Mouse (Mus musculus) adrenal gland, postnatal 4 days (tissue): Measurements from ENCODE around the gene Bahd1. TPM values are rescaled to one million over a fixed set of nuclear protein-coding genes. Genes with fewer than 3 reads are reported as not detected.
A peak's percentile ranks its signal among the peaks of the same experiment; 100 is the strongest.

Experiments used
- DNase-seq, 2 experiments: peaks; one replicate each; pipeline ENCODE4 v3.0.0; 2021 to 2022; ENCODE audit warnings: low spot score in 2 of 2, mixed read lengths in 2 of 2
- total RNA-seq, 2 experiments: library from RNA; stranded (reverse); gene quantifications; 2 replicates each; pipeline ENCODE4 v1.2.3; 2021

The Bahd1 gene
- total RNA-seq, 2 experiments from 2014 or later = 51.5 to 54.1 TPM

DNA sequence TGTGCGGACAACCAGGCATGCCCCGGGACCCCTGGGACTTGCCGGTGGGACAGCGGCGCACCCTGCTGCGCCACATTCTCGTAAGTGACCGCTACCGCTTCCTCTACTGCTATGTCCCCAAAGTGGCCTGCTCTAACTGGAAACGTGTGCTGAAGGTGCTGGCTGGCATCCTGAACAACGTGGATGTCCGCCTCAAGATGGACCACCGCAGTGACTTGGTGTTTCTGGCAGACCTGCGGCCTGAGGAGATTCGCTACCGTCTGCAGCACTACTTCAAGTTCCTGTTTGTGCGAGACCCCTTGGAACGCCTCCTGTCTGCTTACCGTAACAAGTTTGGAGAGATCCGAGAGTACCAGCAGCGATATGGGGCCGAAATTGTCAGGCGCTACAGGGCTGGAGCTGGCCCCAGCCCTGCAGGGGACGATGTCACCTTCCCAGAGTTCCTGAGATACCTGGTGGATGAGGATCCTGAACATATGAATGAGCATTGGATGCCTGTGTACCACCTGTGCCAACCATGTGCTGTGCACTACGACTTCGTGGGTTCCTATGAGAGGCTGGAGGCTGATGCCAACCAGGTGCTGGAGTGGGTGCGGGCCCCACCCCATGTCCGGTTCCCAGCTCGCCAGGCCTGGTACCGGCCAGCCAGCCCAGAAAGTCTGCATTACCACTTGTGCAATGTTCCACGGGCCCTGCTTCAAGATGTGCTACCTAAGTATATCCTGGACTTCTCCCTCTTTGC lies 27.0 kb downstream of the Bahd1 start:
- DNase-seq = no peak

DNA sequence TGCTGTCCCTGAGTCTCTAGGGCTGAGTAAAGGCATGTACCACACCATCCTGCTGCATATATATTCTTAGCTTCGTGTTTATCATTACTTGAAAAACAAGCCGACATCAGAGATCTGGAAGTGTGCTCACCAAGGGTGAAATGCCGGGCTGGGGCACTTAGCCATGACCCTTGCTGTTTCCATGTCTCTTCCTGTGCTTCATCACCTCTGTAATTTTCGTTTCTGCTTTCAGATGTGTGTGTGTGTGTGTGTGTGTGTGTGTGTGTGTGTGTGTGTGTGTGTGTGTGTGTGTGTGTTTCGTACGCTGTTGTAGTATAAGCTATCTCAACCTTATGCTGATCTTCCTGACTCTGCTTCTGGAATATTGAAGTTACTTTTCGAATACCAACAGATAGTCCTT lies 41.2 kb downstream of the Bahd1 start:
- DNase-seq = no peak

DNA sequence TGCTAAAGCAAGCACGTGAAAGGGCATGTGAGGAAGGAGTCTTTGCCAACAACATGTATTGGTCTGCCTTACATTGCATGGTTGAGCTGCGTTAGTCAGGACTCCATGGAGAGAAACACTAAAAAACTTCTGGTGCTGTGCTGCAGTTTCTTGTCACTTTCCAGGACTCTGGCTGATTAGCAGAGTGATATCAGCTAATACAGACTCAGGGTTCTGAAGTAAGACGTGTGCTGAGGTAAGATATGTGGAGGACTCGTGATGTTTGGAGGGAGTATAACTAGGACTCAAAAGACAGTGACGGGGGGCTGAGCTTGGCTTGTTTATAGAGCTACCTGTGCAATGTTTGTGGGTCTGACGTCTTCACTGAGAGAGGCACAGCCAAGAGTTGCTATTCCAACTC lies 43.1 kb downstream of the Bahd1 start:
- no peak for DNase-seq

GRCm38 (mm10) chr2:118948818-118949217 lies 48.6 kb downstream of the Bahd1 start:
- DNase-seq = no peak

DNA sequence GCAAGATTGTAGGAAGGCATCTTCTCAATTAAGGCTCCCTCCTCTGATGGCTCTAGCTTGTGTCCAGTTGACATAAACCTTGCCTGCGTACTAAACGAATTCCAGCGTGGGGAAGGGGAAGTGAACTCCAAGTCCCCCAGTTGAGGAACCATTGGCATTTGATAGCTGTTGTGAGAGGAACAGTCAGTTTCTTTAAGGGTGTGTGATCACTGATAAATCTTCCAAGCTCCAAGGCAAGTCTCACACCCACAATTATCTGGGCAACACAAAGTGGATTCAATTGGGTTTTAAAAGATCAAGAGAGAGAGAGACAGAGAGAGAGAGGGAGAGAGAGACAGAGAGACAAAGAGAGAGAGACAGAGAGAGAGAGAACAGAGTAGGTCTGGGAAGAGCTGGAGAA lies 49.5 kb downstream of the Bahd1 start:
- DNase-seq = no peak

DNA sequence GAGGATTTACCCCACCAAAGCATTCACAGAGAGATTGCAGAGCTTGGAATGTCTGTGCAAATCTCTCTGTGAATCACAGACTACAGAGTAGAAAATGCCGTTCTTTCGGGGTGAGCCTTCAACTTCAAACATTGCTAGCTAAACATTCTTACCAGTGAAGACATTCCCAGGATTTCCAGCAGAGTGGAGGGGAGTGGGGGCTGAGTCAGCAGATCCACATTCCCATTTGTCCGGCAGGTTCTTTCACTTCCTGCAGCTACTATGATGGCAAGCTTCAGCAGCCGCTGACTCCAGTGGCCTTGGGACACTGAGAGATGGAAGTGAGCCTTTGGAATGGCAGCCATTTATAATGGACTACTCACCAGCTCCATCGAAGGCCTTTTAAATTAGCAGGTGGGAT lies 56.3 kb downstream of the Bahd1 start:
- no peak for DNase-seq

DNA sequence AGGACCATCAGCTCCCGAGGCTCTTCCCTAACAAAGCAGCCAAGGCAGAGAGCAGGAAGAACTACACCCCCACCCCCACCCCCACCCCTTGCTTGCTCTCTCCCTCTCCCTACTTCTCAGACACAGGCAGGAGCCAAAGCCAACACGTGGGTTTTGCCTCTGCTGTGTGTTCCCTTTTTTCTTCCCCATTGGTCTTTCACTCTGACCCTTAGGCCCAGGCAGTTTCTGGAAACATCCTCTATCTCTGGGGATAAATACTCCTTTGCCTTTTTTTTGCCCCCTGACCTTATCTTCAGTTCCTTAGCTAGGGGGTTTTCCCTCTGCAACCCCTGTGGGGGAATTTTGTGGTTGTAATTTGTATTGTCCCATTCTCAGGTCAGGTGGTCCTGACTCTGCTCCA lies 59.5 kb downstream of the Bahd1 start:
- no peak for DNase-seq

DNA sequence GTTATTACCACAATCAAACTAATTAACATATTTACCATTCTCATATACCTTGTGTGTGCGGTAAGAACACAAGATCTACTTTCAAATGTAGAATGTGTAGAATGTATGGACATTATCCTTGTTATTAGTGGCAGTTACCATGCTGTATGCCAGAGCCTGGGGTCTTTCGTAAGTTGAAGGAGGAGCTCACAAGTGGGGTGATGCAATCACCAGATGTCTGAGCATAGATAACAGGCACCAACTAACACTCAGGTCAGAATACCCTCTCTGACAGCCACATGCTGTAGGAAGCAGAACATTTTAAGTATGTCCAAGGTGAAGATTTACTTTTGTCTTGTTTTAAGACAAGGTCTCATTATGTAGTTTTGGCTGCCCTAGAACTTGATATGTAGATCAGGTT lies 60.2 kb downstream of the Bahd1 start:
- no peak for DNase-seq

GRCm38 (mm10) chr2:118961546-118961945 lies 61.4 kb downstream of the Bahd1 start:
- DNase-seq = peak in 1 of 2 experiments; percentile 22

GRCm38 (mm10) chr2:118963007-118963675 lies 63.0 kb downstream of the Bahd1 start:
- no peak for DNase-seq

DNA sequence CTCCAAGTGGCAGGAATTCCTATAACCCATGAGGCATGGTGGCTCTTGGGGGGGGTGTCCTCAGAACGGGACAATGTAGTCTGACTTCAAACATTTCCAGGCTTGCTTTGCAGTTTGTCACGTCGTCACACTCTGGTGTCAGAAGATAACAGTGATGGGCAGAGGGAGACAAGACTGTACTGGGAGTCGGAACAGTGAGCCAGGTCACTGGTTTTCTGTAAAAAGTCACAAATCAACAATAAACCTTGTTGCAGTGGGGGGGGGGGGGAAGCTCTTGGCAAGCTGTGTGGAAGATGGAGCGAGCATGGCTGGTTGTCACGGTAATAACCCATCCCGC lies 63.5 kb downstream of the Bahd1 start:
- no peak for DNase-seq

DNA sequence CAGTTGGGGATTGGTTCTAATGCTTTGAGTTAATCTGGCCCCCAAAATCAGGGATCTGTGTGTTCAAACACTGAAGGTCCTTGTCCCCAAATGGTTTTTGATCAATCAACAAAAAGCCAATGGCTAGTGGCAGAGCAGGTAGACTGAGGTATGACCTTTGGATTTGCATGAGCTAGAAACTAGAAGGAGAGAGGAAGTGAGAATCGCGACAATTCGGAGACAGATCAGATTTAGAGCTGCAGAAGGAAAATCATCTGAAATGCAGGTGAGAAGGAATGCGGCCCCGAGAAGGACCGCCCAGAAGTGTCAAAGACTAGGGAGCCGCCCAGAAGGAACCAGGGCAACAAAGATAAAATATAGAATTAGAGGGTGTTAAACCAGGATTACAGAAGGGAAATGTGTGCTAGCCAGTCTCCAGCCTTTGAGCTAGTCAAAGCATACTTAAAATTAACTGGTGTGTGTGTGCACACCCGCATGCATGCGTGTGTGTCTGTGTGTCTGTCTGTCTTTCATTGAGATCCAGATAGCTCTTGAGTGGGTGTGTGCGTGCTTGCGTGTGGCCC lies 69.5 kb downstream of the Bahd1 start:
- DNase-seq = no peak

GRCm38 (mm10) chr2:118972048-118972447 lies 71.9 kb downstream of the Bahd1 start:
- DNase-seq = no peak

GRCm38 (mm10) chr2:118972687-118973376 lies 72.7 kb downstream of the Bahd1 start:
- DNase-seq = peak; percentile 72 to 79

Other genes starting within 250 kb of the Bahd1 start
- gene Pak6, start 237.1 kb upstream of the Bahd1 start, total RNA-seq = 10 to 100 TPM; 13.8 to 16.3 TPM
- under 1 TPM; 0.20 to 0.59 TPM for gene Ankrd63, start 196.4 kb upstream of the Bahd1 start, total RNA-seq
- gene Plcb2, start 171.9 kb upstream of the Bahd1 start, total RNA-seq = 1 to 10 TPM; 2.2 to 2.7 TPM
- gene Inafm2, start 154.6 kb upstream of the Bahd1 start, total RNA-seq = 10 to 100 TPM; 27.8 to 30.8 TPM
- 1 to 10 TPM; 6.1 to 6.9 TPM for gene Ccdc9b, start 137.7 kb upstream of the Bahd1 start, total RNA-seq
- not detected for gene Phgr1, start 127.6 kb upstream of the Bahd1 start, total RNA-seq
- 10 to 100 TPM; 53.4 to 54.0 TPM for gene Disp2, start 120.7 kb upstream of the Bahd1 start, total RNA-seq
- gene Knstrn, start 86.4 kb upstream of the Bahd1 start, total RNA-seq = 10 to 100 TPM; 28.0 to 28.8 TPM
- gene Ivd, start 38.4 kb upstream of the Bahd1 start, total RNA-seq = 100 to 1,000 TPM; 166 to 176 TPM
- 10 to 100 TPM; 23.0 to 24.5 TPM for gene Chst14, start 26.1 kb downstream of the Bahd1 start, total RNA-seq
- 10 to 100 TPM; 20.0 to 20.2 TPM for gene Ccdc32, start 129.0 kb downstream of the Bahd1 start, total RNA-seq
- gene Rpusd2, start 134.4 kb downstream of the Bahd1 start, total RNA-seq = 1 to 10 TPM; 8.6 to 8.7 TPM
- gene Knl1, start 146.7 kb downstream of the Bahd1 start, total RNA-seq = 10 to 100 TPM; 11.6 to 13.5 TPM
- gene Rad51, start 212.4 kb downstream of the Bahd1 start, total RNA-seq = 10 to 100 TPM; 13.5 to 17.3 TPM